Mouse (Mus musculus): ENCODE results near the gene Gli1. TPM values are rescaled to one million over a fixed set of nuclear protein-coding genes. Genes with fewer than 3 reads are reported as not detected.
"Not testable (repeated sequence)": the region's sequence is repeated elsewhere in the genome, so short reads cannot be mapped to it uniquely, and the experiment has no call there.

Gli1 gene
- total and polyA plus RNA-seq, 3 experiments: 0.91 to 2.4 (median 0.96) TPM

- peak overlapping the region; percentile 89 for H3K27ac ChIP-seq
- no peak overlapping the region for H3K4me3 ChIP-seq
- 34% methylated on average over 4 of the region's 4 CpGs for WGBS
- no peaks in the 10 kb centered on the region for H3K79me2 ChIP-seq (replicated peaks; ENCODE audit: control insufficient read depth, insufficient read depth, low read length)
- H3K27me3 ChIP-seq (ENCODE audit: control insufficient read depth, insufficient read depth, low read length): no peaks in the 10 kb centered on the region
- no peaks in the 10 kb centered on the region for H3K36me3 ChIP-seq (ENCODE audit: control insufficient read depth, insufficient read depth, low read length)
- no peak for DNase-seq
- peaks cover 2% of the 10 kb centered on the region for H3K4me1 ChIP-seq (ENCODE audit: control insufficient read depth, insufficient read depth, low read length)
- no peak overlapping the region for H3K9ac ChIP-seq (ENCODE audit: low read depth, low read length)
- intact Hi-C loops (cut with DNase I): loop anchor here (5.0 kb wide), 1 partner anchor 191 kb away; the partner anchor contains the start of gene Os9
- no peak for TF ChIP-seq CTCF (IDR thresholded peaks at IDR 0.05)
- no peak for TF ChIP-seq EP300 (IDR thresholded peaks at IDR 0.05; ENCODE audit: insufficient read depth, low read depth, low read length)
- TF ChIP-seq POLR2A (IDR thresholded peaks at IDR 0.05; ENCODE audit: insufficient read depth, low read depth, low read length): no peak
Measured at GRCm38 (mm10) chr10:127312858-127313257, 28.9 kb downstream of the Gli1 start.

DNA sequence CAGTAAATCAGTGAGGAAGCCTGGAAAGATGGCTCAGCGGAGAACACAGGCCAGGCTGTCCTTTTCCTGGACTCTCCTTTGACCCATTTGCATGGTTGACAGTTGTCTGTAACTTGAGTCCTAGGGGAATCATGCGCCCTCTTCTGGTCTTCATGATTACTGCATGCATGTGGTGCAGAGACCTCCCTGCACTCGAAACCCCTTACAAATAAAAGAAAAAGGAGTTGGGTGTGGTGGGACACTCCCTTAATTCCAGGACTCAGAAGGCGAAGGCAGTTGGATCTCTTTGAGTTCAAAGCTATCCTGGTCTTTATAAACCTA is 29.5 kb downstream of the Gli1 start:
- Histone ChIP-seq H3K9ac (ENCODE audit: low read depth, low read length) (peak overlapping the region; percentile 72), H3K36me3 (ENCODE audit: control insufficient read depth, insufficient read depth, low read length) (no peaks in the 10 kb centered on the region), H3K27ac (peak overlapping the region; percentile 89), H3K27me3 (ENCODE audit: control insufficient read depth, insufficient read depth, low read length) (no peaks in the 10 kb centered on the region), H3K4me3 (peak overlapping the region; percentile 92), H3K79me2 (replicated peaks; ENCODE audit: control insufficient read depth, insufficient read depth, low read length) (no peaks in the 10 kb centered on the region), H3K4me1 (ENCODE audit: control insufficient read depth, insufficient read depth, low read length) (peaks cover 2% of the 10 kb centered on the region)
- under 1% methylated on average over 4 of the region's 4 CpGs for WGBS
- intact Hi-C loops (cut with DNase I): loop anchor here (5.0 kb wide), 1 partner anchor 190 kb away; the partner anchor contains the start of gene Os9
- TF ChIP-seq EP300 (IDR thresholded peaks at IDR 0.05; ENCODE audit: insufficient read depth, low read depth, low read length): peak; percentile 79
- peak; percentile 39; the same call in 1 of the 2 replicates for TF ChIP-seq POLR2A (IDR thresholded peaks at IDR 0.05; ENCODE audit: insufficient read depth, low read depth, low read length)
- no peak; the same call in 1 of the 2 replicates for TF ChIP-seq CTCF (IDR thresholded peaks at IDR 0.05)
- peak; percentile 81 to 84 for DNase-seq

DNA sequence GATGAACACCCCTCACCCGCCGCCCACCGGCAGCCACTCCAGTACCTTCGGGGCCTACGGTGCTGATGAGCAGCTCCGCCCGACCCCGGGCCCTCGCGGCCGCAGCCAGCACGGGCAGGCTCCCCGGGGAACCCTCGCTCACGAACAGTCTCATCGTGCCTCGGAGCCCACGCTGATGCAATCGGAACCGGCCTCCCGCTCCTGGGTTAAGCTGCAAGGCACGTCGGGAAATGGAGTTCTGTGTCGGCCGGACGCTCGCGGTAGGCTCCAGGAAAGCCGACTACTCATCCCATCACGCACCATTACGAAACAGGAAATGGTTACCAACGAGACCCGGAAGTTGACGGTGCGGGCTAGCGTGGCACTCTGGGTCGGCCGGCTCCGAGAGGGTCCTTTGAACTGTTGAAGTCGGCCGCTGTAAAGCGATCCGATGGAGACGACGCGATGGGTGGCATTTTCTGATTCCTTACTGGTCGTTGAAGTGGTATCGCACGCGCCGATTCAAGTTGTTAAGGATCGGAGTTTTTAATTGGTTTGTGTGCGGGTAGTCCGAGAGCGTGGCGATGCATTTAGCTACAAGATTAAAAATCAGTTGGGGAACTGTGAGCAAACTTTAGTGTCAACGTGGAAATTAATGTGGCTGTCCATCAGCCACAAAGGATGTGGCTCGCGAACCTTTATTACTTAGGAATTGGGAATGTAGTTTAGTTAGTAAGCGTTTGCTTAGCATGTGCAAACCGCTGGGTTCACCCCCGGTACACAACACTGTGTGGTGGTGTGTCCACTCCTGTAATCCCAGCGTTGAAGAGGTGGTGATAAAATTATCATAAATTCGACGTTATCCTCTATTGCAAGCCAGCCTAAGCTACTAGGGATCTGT is 30.1 kb downstream of the Gli1 start, which contains the start of gene Mars:
Gene Mars, minus strand, starts transcription at position 311 of the 880 bp plus-strand sequence.
- peak within 1 kb of the TSS; percentile 89 for H3K27ac ChIP-seq
- H3K4me1 ChIP-seq (ENCODE audit: control insufficient read depth, insufficient read depth, low read length): peaks cover 2% of the 10 kb centered on the region
- TF ChIP-seq POLR2A (IDR thresholded peaks at IDR 0.05; ENCODE audit: insufficient read depth, low read depth, low read length) (peak; percentile 79; the same call in 1 of the 2 replicates), CTCF (IDR thresholded peaks at IDR 0.05) (no peak), EP300 (IDR thresholded peaks at IDR 0.05; ENCODE audit: insufficient read depth, low read depth, low read length) (peak; percentile 81; the same call in 1 of the 2 replicates)
- peak within 1 kb of the TSS; percentile 92 for H3K4me3 ChIP-seq
- H3K27me3 ChIP-seq (ENCODE audit: control insufficient read depth, insufficient read depth, low read length): no peaks in the 10 kb centered on the region
- DNase-seq: peak; percentile 94 to 96
- H3K36me3 ChIP-seq (ENCODE audit: control insufficient read depth, insufficient read depth, low read length): no peaks in the 10 kb centered on the region
- H3K79me2 ChIP-seq (replicated peaks; ENCODE audit: control insufficient read depth, insufficient read depth, low read length): no peaks in the 10 kb centered on the region
- intact Hi-C loops (cut with DNase I): loop anchor here (1.0 to 5.0 kb wide), 3 partner anchors 21 to 189 kb away; partner anchors contain the start of genes Dctn2 and Os9
- under 1% methylated on average over 65 of the region's 65 CpGs for WGBS
- H3K9ac ChIP-seq (ENCODE audit: low read depth, low read length): peak within 1 kb of the TSS; percentile 81

- TF ChIP-seq POLR2A (IDR thresholded peaks at IDR 0.05; ENCODE audit: insufficient read depth, low read depth, low read length) (no peak), CTCF (IDR thresholded peaks at IDR 0.05) (no peak), EP300 (IDR thresholded peaks at IDR 0.05; ENCODE audit: insufficient read depth, low read depth, low read length) (no peak)
Measured at GRCm38 (mm10) chr10:127310523-127311475, 31.0 kb downstream of the Gli1 start.

DNA sequence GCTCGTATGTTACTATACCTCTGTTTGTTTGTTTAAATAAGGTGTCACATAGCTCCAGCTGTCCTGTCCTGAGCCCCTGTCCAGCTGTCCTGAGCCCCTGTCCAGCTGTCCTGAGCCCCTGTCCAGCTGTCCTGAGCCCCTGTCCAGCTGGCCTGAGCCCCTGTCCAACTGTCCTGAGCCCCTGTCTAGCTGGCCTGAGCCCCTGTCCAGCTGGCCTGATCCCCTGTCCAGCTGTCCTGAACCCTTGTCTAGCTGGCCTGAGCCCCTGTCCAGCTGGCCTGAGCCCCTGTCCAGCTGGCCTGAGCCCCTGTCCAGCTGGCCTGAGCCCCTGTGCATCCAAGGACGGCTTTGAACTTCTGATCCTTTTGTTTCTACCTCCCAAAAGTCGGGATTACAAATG is 32.6 kb downstream of the Gli1 start:
- WGBS: 79% methylated on average over 3 of the region's 3 CpGs
- H3K27me3 ChIP-seq (ENCODE audit: control insufficient read depth, insufficient read depth, low read length); H3K4me3 ChIP-seq; H3K27ac ChIP-seq; H3K4me1 ChIP-seq (ENCODE audit: control insufficient read depth, insufficient read depth, low read length); H3K36me3 ChIP-seq (ENCODE audit: control insufficient read depth, insufficient read depth, low read length); H3K9ac ChIP-seq (ENCODE audit: low read depth, low read length); intact Hi-C loops (cut with DNase I); H3K79me2 ChIP-seq (replicated peaks; ENCODE audit: control insufficient read depth, insufficient read depth, low read length); DNase-seq: not testable (repeated sequence)

More at GRCm38 (mm10) chr10:127310523-127311475, 31.0 kb downstream of the Gli1 start:
- 33% methylated on average over 23 of the region's 23 CpGs for WGBS
- Histone ChIP-seq H3K79me2 (replicated peaks; ENCODE audit: control insufficient read depth, insufficient read depth, low read length) (no peaks in the 10 kb centered on the region), H3K4me1 (ENCODE audit: control insufficient read depth, insufficient read depth, low read length) (peaks cover 2% of the 10 kb centered on the region), H3K36me3 (ENCODE audit: control insufficient read depth, insufficient read depth, low read length) (no peaks in the 10 kb centered on the region), H3K27me3 (ENCODE audit: control insufficient read depth, insufficient read depth, low read length) (no peaks in the 10 kb centered on the region), H3K27ac (peak overlapping the region; percentile 89), H3K9ac (ENCODE audit: low read depth, low read length) (peak overlapping the region; percentile 81), H3K4me3 (peak overlapping the region; percentile 92)
- intact Hi-C loops (cut with DNase I): loop anchor here (1.0 to 5.0 kb wide), 3 partner anchors 20 to 188 kb away; partner anchors contain the start of genes Dctn2 and Os9
- DNase-seq: no peak

All from heart, adult 2 months (tissue).